Mouse (Mus musculus): ENCODE measurements around the gene Pank3.

GRCm38 (mm10) chr11:35782444-35782843, 13.2 kb downstream of the Pank3 start:
- TF ChIP-seq CTCF (IDR thresholded peaks at IDR 0.05; ENCODE audit: low read depth, low read length) (no peak), POLR2AphosphoS5 (IDR thresholded peaks at IDR 0.05; ENCODE audit: insufficient replicate concordance, low read depth, low read length) (no peak), GATA1 (IDR thresholded peaks at IDR 0.05; ENCODE audit: borderline replicate concordance, low read length) (no peak)
